Mouse (Mus musculus): ENCODE measurements around the gene Tmprss9. TPM values are rescaled to one million over a fixed set of nuclear protein-coding genes. Genes with fewer than 3 reads are reported as not detected.
A peak's percentile ranks its signal among the peaks of the same experiment; 100 is the strongest.

Gene Tmprss9
- total RNA-seq, 2 experiments from 2014 or later: 0.06 TPM; not detected in 1

DNA sequence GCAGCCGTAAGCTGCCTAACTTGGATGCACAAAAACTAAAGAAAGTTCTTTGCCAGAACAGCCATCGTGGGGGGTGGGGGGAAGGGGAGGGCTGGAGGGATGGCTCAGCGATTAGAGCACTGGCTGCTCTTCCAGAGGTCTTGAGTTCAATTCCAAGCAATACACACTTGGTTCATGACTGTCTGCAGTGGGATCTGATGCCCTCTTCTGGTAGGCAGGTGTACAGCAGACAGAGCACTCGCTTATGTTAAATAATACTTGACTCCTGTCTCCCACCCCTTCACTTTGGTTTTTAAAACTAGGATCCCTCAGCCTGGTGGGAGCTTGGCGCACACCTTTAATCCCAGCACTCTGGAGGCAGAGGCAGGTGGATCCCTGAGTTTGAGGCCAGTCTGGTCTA is 4.4 kb downstream of the Tmprss9 start:
- DNase-seq: peak; percentile 45

DNA sequence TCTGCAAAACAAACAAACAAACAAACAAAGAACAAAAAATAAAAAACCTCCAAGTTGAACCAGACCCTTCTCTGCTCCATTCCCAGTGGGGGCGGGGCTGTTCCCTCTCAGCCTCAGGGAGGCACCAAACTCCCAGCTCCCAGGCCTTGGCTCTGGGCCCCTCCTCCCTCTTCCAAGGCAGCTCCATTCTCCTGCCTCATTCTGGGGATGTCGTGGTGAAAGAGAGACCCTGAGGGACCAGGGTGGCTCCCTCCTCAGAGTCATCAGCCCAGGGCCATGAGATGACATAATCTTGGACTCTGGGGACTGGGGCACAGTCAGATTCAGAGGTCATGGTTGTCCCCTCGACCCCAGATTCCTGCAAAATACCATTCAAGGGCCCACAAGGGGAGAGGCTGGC is 4.9 kb downstream of the Tmprss9 start:
- intact Hi-C loops (cut with DNase I; ENCODE audit: low total_unique reads): loop anchor here (2.0 kb wide), 2 partner anchors 54 to 128 kb away; no protein-coding TSS in a partner anchor
- no peak for DNase-seq

More for the DNA sequence above, 4.4 kb downstream of the Tmprss9 start:
- intact Hi-C loops (cut with DNase I; ENCODE audit: low total_unique reads): loop anchor here (2.0 kb wide), 2 partner anchors 53 to 127 kb away; no protein-coding TSS in a partner anchor

DNA sequence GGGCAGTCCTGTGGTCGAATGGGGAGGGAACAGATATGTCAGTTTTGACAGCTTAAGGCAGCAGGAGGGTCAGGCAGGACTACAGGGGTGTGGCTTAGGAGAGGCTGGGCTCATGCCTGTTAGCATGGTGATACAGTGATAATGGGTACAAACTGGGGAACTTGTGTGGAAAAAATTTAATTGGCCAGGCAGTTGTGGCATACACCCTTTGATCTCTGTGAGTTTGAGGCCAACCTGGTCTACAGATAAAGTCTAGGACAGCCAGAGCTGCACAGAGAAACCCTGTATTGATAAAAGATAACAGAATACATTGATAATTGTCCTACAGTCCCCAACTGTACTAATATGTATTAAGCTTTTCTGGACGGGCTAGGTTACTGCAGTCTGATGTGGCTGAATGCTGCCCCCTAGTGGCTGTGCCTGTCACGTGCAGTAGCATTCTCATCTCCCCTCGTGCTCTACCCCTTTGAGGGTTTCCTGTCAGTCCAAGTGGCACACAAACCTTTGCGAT is 8.5 kb downstream of the Tmprss9 start:
- peak; percentile 60 for DNase-seq
- intact Hi-C loops (cut with DNase I; ENCODE audit: low total_unique reads): no loop called here

DNA sequence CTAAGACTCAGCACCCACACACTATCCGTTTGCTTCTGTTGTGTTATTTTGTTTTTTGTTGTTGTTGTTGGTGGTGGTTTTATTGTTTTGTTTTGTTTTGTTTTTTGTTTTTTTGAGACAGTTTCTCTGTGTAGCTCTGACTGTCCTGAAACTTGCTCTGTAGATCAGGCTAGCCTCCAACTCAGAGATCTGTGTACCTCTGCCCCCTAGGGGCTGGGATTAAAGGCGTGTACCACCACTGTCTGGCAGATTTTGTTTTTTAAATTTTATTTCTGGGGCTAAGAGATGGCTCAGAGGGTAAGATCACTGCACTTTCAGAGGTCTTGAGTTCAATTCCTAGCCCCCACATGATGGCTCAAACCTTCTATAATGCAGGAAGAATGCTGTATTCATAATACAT is 9.3 kb downstream of the Tmprss9 start:
- intact Hi-C loops (cut with DNase I; ENCODE audit: low total_unique reads): no loop called here
- no peak for DNase-seq

DNA sequence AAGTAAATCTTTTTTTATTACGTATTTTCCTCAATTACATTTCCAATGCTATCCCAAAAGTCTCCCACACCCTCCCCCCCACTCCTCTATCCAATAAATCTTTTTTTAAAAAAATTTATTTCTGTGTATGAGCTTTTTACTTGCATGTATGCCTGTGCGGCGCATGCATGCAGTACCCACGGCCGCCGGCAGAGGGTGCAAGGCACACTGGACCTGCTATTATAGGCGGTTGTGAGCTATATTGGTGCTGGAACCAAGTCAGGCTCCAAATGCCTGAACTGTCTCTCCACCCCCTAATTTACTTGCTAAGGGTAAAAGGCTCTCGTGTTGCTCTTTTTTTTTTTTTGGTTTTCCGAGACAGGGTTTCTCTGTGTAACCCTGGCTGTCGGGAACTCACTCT is 9.7 kb downstream of the Tmprss9 start:
- intact Hi-C loops (cut with DNase I; ENCODE audit: low total_unique reads): no loop called here
- peak; percentile 73 for DNase-seq

DNA sequence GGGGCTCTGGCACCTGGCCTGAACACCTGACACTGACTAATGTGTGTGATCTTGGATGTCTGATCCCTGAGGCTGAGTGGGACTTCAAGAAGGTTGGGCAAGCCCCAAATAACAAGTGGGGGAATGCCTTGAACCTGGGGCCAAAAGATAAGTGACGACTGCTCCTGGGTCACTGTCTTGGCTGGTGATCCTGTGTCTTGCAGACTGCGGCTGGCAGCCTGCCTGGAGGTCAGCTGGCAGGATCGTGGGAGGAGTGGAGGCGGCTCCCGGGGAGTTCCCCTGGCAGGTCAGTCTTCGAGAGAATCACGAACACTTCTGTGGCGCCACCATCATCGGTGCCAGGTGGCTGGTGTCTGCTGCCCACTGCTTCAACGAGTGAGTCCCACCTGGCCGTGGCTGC is 15.5 kb downstream of the Tmprss9 start:
- peak; percentile 71 for DNase-seq
- intact Hi-C loops (cut with DNase I; ENCODE audit: low total_unique reads): loop anchor here (2.0 kb wide), 1 partner anchor 106 kb away; no protein-coding TSS in a partner anchor

DNA sequence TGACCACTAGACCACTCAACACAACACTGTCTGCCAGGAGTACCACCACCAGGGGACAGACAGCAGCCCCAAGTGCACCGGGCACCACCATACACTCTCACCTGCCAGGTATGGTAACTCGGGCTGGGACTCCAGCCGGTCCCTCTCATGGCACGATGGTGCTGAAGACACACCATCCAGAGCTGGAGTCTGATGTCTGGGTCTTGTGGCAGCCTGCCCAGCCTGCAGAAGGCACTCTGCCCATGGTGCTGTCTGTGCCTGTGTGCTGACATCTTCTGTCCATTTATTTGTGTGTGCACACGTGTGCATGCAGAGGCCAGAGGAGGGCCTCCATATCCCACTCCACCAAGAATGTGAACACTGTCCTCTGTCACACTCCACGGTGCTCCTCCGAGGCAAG is 23.5 kb downstream of the Tmprss9 start:
- intact Hi-C loops (cut with DNase I; ENCODE audit: low total_unique reads): no loop called here
- DNase-seq: no peak

DNA sequence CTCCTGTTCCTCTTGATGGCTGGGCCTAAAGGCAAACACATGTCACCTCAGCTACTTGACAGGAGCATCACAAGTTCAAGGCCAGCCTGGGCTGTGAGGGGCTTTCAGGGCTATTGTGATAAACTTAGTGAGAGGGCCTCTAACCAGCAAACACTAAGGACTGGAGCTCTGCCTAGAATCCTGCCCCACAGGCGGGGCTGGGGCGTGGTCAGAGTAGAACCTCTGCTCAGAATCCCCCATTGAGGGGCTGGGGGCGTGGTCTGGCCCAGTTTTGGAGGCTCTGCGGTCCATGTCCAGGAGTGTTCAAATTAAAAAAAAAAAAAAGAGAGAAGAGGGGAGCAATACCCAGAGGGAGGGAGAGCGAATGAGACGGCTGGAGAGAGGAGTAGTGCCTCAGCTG is 24.0 kb downstream of the Tmprss9 start:
- intact Hi-C loops (cut with DNase I; ENCODE audit: low total_unique reads): no loop called here
- no peak for DNase-seq

DNA sequence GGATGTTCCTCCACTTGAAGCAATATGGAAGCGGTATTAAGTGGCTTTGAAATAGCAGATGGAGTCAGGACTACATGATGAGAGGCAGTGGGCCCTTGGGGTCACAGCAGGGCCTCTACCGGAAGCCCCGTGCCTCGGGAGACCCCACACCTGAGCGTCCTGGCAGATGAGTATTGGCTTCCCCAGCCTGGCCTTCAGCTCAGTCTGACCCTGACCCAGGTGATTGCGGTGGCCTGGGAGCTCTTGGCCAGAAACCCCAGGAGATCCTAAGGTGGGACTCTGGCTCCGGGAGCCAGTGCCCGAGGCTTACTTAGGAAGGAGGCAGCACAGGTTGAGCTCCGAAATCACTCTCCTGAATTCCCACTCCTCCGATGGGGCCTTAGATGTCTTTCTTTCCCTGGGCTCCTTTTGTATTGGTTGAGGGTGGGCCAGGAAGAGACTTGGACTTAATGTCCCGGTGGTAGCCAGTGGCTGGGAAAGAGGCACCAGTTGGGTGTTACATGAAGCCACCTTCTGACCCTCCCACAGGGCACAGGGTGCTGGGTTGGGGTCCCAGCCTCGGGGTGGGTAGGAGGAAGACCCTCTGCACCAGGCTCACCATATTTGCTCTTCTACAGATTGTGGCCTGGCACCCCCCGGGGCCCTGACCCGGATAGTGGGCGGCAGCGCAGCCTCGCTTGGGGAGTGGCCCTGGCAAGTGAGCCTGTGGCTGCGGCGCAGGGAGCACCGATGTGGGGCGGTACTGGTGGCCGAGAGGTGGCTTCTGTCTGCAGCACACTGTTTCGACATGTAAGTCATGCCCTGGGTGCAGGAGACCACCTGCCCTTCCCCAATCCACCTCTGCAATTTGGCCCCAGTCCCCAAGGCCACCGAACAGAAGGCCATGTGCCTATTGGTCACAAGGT is 25.2 kb downstream of the Tmprss9 start:
- no peak for DNase-seq
- intact Hi-C loops (cut with DNase I; ENCODE audit: low total_unique reads): no loop called here

DNA sequence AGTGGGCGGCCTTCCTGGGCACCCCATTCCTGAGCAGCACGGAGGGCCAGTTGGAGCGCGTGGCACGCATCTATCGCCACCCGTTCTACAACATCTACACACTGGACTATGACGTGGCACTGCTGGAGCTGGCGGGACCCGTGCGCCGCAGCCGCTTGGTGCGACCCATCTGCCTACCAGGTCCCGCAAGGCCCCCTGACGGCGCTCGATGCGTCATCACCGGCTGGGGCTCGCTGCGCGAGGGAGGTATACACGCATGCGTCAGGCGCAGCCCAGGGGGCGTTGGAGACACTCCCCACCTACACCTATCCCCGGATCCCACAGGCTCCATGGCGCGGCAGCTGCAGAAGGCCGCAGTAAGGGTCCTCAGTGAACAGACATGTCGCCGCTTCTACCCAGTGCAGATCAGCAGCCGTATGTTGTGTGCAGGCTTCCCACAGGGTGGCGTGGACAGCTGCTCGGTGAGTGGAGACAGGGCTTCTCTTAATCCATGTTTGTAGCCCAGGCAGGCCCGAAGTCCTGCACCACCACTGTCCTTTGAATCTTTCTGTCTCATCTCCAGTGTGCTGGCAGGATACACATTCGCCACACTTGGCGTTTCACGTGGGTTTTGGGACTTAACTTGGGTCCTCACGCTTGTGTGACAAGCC is 26.3 kb downstream of the Tmprss9 start:
- DNase-seq: no peak
- intact Hi-C loops (cut with DNase I; ENCODE audit: low total_unique reads): no loop called here

DNA sequence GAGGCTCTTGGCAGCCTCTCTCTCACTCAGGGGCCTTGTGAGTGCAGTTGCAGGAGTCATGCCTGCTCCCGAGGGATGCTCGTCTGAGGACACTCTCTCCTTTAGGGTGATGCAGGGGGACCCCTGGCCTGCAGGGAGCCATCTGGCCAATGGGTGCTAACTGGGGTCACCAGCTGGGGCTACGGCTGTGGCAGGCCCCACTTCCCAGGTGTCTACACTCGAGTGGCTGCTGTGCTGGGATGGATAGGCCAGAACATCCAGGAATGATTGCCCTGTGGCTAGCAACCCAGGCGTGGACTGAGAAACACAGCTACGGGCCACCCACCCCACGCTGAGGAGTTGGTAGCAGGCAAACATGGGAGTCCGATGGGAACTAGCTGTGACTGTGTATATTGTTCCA is 27.4 kb downstream of the Tmprss9 start:
- intact Hi-C loops (cut with DNase I; ENCODE audit: low total_unique reads): no loop called here
- no peak for DNase-seq

DNA sequence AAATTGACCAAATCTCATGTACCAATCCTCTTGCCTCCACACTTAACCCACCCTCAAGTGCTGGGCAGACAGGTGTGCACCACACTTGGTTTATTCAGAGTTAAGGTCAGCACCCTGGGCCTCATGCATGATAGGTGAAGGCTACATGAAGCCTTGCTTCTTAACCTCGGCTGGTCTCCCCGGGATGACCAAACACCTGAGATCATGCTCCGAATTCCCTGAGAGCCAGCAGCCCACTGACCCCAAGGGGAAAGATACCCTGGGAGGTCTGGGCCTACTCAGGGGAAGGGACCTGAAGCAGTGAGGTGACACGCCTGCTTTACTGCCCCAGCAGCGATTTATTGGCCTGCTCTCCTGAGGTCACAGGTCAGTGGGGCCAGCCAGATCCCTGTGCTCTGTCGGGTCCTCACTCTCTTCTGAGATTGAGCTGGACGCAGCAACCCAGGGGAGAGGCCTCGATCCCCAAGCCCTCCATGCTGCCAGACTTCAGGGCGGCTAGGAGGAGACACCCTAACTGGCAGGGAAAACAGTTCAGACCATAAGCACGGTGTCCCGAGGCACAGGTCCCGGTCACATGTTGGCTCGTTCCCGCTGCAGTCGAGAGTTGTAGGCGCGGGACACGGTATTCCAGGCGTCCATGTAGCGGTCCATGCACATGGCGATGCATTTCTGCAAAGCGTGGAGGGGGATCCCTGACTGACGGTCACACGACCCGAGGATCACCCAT is 28.1 kb downstream of the Tmprss9 start:
- no peak for DNase-seq
- intact Hi-C loops (cut with DNase I; ENCODE audit: low total_unique reads): no loop called here

DNA sequence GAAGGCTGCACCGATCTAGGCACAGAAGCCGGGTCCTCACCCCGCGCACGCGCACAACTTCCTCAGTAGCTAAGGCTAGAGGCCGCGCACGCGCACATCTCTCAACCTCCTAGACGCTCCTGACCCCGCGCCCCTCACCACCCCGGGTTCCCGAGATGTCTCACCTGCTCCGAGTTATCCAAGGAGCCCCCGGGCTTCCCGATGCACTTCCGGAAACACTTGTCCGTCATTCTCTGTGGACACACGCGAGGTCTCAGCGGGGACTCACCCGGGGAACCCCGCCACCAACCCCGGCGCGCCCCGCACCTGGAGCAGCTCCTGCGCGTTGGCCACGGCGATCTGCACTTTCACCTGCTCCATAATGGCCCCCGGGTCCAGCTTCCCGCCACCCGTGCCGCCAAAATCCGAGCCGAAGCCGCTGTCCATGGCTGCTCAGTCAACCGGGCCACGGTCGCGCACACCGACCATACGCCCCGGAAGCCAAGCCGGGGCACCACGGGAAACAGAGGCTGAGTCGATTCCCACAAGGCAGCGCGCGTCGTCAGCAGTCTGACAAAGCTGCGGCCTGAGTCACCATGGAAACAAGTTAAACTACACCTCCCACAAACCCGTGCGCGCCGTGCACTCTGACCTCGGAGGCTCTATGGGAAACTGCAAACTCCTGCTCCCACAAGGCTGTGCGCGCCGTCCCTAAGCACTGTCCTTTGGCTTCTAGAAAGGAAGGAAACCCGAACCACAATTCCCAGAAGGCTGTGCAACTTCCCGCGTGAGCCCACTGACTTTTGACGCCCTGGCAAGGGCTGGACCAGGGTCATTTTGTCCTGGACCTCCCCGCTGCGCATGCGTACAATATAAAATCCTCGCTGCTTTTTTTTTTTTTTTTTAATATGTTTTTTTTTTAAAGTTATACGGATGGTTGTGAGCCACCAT is 28.9 kb downstream of the Tmprss9 start, which contains the start of gene Timm13:
Gene Timm13, minus strand, starts transcription at position 652 of the 930 bp plus-strand sequence.
- intact Hi-C loops (cut with DNase I; ENCODE audit: low total_unique reads): no loop called here
- DNase-seq: peak; percentile 97

DNA sequence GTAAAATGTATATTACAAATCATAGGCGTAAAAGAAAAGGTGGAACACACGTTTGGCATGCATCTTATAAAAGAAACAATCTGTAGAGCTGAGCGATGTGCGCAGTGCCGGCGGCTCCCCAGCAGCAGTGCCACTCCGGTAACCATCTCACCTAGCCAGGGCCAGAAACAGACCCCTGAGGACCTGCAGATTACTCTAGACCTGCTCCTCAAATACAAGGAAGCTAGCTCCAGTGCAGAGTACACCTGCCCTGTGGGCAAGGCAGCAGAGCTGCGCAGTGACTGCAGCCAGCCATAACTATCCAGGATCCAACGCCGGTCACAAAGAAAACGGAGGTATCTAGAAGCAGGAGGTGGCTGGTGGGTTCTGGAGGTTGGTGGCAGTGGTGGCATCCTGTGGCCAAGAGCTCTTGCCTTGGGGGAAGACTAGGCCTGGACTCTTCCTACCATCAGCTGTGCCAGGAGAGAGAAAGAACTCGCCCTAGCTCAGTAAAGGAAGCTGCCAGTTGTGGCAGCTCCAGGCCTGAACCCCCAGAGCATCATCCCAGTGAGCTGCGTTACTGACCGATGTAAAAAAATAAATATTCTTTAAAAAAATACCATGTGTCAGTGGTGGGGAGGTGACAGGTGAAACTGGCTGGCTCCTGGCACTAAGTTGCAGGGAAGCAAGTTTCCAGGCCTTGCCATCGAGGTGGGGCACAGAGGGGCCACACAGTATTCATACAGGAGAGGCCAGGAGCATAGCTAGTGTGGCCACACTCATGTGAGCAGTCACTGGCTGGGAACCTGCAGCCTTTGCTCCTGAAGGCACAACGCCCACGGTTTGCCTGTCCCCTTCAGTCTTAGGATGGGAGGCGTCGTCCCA is 30.0 kb downstream of the Tmprss9 start:
- intact Hi-C loops (cut with DNase I; ENCODE audit: low total_unique reads): no loop called here
- DNase-seq: no peak

DNA sequence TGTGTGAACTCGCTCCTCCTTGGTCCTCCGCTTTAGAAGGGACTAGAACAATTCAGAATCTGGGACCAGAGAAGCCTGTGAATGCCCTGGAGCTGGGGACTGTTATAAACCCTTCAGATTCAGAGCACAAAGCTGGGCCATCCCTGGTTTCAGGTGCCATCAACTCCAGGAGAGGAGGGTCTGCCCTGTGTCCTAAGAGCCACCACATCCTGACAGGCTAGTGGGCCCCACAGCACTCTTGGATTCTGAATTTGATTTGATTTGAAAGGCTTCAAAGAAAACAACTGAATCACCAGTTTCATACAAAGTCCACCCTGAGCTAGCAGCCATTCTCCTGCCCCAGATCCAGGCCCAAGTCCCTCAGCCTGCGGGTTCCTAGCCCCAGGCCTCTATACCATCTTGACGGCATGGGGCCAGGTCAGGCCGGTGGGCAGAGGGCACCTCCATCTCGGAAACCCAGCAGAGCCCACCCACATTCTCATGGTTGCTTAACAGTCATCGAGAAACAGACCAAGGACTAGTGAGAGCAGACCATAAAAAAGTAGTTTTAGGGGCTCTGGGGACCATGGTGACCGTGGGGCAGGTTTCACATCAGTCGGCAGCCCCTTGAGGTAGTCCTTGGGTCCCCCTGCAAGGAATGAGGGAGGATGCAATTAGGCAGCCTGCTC is 30.8 kb downstream of the Tmprss9 start:
- DNase-seq: no peak
- intact Hi-C loops (cut with DNase I; ENCODE audit: low total_unique reads): no loop called here

DNA sequence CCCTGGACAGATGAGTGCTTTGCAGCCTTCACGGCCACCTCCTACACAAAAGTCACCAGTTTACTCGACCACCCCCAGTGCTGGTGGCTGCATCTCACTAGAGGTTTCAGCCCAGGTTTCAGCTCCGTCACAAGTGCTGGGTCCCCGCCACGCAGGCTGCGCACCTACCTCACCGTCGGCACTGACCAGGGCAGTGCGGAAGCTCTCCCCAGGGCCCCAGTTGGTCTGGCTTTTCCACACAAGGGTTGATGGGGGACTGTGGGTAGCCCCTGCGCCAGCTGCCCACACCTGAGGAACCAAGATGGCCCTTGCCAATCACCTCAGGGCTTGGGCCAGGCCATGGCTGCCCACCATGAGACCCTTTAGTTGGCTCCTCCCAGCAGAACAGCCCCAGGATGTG is 31.6 kb downstream of the Tmprss9 start:
- DNase-seq: no peak
- intact Hi-C loops (cut with DNase I; ENCODE audit: low total_unique reads): no loop called here

DNA sequence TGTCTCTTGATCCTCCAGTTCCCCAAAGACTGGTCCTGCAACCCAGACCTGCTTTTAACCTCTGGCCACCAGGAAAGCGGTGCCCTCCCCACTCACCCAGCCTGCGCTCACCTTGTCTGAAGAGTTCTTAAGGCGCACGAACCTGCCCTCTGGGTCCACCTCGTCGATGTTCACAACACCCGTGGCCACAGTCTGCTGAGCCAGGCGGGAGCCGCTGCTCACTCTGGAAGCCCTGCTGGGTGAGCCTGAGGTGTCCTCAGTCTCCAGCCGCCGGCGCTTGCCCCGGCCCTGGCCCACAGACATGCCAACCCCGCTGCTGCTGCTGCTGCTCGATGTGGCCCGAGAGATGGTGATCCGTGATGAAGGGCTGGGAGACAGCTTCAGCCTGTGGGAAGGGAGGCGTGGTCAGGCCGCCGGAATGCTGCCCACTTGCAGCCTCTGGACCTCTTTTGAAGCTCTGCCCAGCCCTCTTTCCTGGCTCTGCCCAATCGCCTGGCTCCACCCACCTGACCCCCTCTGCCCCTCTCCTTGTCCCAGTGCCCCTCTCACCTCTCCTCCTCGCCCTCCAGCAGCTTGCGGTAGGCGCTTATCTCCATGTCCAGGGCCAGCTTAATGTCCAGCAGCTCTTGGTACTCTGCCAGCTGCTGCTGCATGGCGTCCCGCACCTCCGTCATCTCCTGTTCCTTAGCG is 32.5 kb downstream of the Tmprss9 start:
- intact Hi-C loops (cut with DNase I; ENCODE audit: low total_unique reads): no loop called here
- no peak for DNase-seq
